Mouse (Mus musculus): ENCODE results near the gene Zfp750. TPM values are rescaled to one million over a fixed set of nuclear protein-coding genes. Genes with fewer than 3 reads are reported as not detected.

The Zfp750 gene
- polyA plus RNA-seq, 1 experiment from 2014 or later = 1.3 TPM

DNA sequence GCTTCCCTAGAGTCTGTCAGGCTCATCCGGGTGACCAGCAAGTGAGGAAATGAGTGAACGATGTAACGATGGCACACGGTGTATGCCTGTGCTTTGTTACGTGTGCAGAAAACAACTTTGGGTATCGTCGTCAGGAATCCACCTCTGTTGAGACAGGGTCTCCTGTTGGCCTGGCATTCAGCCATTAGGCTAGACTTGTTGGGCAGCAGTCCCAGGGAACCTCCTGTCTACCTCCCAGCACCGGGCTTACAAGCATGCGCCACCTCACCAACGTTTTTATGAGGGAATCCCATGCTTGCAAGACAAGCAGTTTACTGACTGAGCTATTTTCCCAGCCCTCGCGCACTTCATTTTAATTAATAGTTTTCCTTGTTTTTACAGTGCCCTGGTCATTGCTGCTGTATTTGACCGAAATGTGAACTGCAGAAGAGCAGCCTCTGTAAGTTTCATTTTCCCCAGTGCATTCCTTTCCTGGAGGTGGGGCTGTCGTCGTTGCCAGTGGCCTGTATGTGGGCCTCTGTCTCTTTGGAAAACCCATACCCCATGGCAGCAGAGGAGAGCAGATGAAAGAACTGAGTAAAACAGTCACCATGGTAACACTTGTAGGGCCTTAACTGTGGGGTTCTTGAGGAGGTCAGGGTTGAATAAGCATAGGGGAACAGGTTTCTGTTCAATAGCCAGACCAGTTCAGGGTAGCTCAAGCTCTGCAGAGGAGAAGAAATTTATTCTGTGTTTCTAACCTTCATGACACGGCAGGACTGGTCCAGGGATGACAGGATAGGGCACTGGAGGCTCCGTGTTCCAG lies 30.9 kb upstream of the Zfp750 start:
- Histone ChIP-seq H3K27ac (peak overlapping the region; percentile 70), H3K36me3 (ENCODE audit: insufficient read depth, low read length) (no peaks in the 10 kb centered on the region), H3K4me2 (ENCODE audit: low read length) (peak overlapping the region; percentile 18; the same call in 1 of the 2 replicates), H3K9ac (ENCODE audit: low read depth, low read length) (no peak overlapping the region), H3K4me1 (replicated peaks; ENCODE audit: insufficient read depth, low read length) (peaks cover 35% of the 10 kb centered on the region), H3K4me3 (replicated peaks; ENCODE audit: low read depth, low read length) (no peak overlapping the region), H3K9me3 (replicated peaks; ENCODE audit: low read length) (no peaks in the 10 kb centered on the region), H3K27me3 (ENCODE audit: insufficient read depth, low read length) (no peaks in the 10 kb centered on the region)
- 0 out of 2 replicates have a peak, but pooled peaks have one; percentile 14 for TF ChIP-seq CTCF (IDR thresholded peaks at IDR 0.05; ENCODE audit: low read depth)
- peak; percentile 31 for ATAC-seq (replicated peaks; ENCODE audit: low FRiP score, low read depth)
- WGBS = 33% methylated on average over 17 of the region's 17 CpGs
- DNase-seq (ENCODE audit: low spot score) = peak; percentile 71

DNA sequence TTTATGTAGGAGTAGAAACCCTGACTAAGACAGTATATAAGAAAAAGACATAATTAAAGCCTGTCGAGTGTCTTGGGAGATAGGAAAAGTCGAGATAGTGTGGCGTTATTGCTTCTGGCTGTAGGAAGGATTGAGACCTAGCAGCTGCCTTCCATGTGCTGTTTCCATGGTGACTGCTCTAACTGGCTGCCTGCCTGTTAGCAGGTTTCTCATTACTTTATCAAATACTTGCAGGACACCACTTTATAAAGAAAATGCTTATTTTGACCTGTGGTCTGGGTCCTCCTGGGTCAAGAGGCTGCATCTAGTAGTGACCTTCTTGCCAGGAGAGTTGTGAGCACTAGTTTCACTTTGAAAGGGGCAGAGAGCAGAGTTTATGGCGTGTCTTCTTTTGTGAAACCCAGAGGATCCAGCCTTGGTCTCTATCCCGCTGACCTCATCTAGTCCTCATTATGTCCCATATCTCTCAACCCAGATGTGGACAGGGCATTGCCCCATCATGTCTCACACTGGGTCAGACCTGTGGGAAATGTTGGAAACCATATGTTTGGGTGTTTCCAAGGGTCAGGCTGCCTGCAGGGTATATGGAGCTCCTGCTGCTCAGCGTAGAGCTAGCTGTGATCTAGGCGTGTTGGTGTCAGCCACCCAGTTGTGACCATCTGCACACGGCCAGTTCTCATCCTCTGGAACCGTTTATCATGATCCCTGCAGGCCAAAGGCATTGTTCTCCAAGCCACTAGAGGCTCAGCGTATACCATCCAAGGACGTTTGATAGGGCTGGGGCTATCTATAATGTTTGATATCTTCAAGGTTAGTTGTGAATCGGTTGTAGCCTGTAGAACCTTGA lies 30.1 kb upstream of the Zfp750 start:
- peaks cover 35% of the 10 kb centered on the region for H3K4me1 ChIP-seq (replicated peaks; ENCODE audit: insufficient read depth, low read length)
- TF ChIP-seq CTCF (IDR thresholded peaks at IDR 0.05; ENCODE audit: low read depth) = no peak
- peak; percentile 71 for DNase-seq (ENCODE audit: low spot score)
- no peak for ATAC-seq (replicated peaks; ENCODE audit: low FRiP score, low read depth)
- WGBS = 60% methylated on average over 12 of the region's 12 CpGs
- no peaks in the 10 kb centered on the region for H3K9me3 ChIP-seq (replicated peaks; ENCODE audit: low read length)
- H3K4me2 ChIP-seq (ENCODE audit: low read length) = no peak overlapping the region
- H3K36me3 ChIP-seq (ENCODE audit: insufficient read depth, low read length) = no peaks in the 10 kb centered on the region
- no peaks in the 10 kb centered on the region for H3K27me3 ChIP-seq (ENCODE audit: insufficient read depth, low read length)
- no peak overlapping the region for H3K9ac ChIP-seq (ENCODE audit: low read depth, low read length)
- H3K4me3 ChIP-seq (replicated peaks; ENCODE audit: low read depth, low read length) = no peak overlapping the region
- peak overlapping the region; percentile 70 for H3K27ac ChIP-seq

DNA sequence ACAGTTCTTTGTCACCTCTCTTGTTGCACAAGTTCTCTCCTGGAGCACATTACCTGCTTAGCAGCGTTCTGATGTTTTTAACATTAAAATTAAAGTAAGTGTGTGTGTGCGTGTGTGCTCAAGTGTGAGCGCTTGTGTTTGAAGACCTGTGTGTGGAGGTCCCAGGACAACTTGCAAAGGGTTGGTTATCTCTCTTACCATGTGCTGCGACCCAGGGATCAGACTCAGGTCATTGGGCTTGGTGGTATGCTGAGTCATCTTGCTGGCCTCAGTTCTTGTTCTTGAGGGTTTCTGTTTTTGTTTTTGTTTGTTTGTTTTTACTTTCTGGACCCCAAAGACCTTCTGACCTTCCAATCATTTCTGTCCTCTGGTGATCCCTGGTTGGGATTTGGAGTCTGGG lies 28.8 kb upstream of the Zfp750 start:
- Histone ChIP-seq H3K27me3 (ENCODE audit: insufficient read depth, low read length) (no peaks in the 10 kb centered on the region), H3K4me1 (replicated peaks; ENCODE audit: insufficient read depth, low read length) (peaks cover 32% of the 10 kb centered on the region), H3K9me3 (replicated peaks; ENCODE audit: low read length) (no peaks in the 10 kb centered on the region), H3K4me3 (replicated peaks; ENCODE audit: low read depth, low read length) (no peak overlapping the region), H3K36me3 (ENCODE audit: insufficient read depth, low read length) (no peaks in the 10 kb centered on the region), H3K9ac (ENCODE audit: low read depth, low read length) (no peak overlapping the region), H3K27ac (no peak overlapping the region), H3K4me2 (ENCODE audit: low read length) (no peak overlapping the region)
- DNase-seq (ENCODE audit: low spot score) (no peak), ATAC-seq (replicated peaks; ENCODE audit: low FRiP score, low read depth) (no peak)
- 91% methylated on average over 4 of the region's 4 CpGs for WGBS
- no peak for TF ChIP-seq CTCF (IDR thresholded peaks at IDR 0.05; ENCODE audit: low read depth)

DNA sequence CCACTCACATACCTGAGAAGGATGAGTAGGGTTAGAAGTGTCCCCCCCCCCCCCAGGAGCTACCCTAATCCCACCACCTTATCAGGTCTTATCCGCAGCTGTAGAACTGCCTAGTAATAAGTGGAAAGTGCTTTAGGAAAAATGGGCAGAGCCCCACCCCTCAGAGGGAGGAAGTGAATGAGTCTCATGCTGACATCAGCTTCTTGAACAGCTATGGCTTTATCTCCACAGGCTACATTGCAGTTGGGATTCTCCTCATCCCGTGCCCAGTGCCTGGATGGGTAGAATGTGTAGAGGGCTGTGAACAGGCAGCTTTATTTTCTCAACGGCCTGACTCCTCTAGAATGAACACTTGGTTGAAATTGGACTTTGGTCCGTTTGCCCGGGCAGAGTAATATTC lies 28.1 kb upstream of the Zfp750 start:
- H3K27ac ChIP-seq = no peak overlapping the region
- no peaks in the 10 kb centered on the region for H3K27me3 ChIP-seq (ENCODE audit: insufficient read depth, low read length)
- no peak overlapping the region for H3K4me3 ChIP-seq (replicated peaks; ENCODE audit: low read depth, low read length)
- TF ChIP-seq CTCF (IDR thresholded peaks at IDR 0.05; ENCODE audit: low read depth) = no peak
- no peak overlapping the region for H3K9ac ChIP-seq (ENCODE audit: low read depth, low read length)
- 86% methylated on average over 5 of the region's 5 CpGs for WGBS
- no peaks in the 10 kb centered on the region for H3K36me3 ChIP-seq (ENCODE audit: insufficient read depth, low read length)
- no peak overlapping the region for H3K4me2 ChIP-seq (ENCODE audit: low read length)
- ATAC-seq (replicated peaks; ENCODE audit: low FRiP score, low read depth) (no peak), DNase-seq (ENCODE audit: low spot score) (no peak)
- H3K9me3 ChIP-seq (replicated peaks; ENCODE audit: low read length) = no peaks in the 10 kb centered on the region
- peaks cover 31% of the 10 kb centered on the region for H3K4me1 ChIP-seq (replicated peaks; ENCODE audit: insufficient read depth, low read length)

DNA sequence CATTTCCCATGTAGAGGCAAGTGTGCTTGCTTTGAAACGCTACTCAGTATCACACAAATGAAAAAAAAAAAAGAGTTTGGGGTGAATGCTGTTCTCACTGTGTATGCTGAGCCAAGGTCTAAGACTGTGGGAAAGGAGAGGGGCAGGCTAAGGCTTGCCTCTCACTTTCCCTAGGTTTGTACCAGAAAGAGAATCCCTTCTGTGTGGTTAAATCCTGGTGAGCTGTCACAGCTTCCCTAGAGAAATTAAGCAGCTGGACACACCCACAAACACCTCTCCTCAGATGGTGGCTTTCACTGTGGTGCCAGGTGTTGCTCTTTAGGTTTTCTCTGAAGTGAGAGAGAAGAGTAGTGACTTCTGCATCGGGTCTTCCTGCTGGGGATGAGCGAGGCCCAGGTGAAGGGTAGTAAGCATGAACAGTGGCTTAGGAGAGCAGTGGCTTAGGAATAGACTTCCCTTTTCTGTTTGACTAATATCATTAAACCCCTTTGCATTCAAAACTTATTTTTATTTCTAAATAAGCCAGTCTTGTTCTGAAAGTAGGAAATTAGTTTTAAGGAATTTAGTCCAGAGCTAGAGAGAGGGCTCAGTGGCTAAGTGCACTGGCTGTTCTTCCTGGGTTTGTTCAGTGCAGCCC lies 26.4 kb upstream of the Zfp750 start:
- Histone ChIP-seq H3K9me3 (replicated peaks; ENCODE audit: low read length) (no peaks in the 10 kb centered on the region), H3K4me1 (replicated peaks; ENCODE audit: insufficient read depth, low read length) (peaks cover 17% of the 10 kb centered on the region), H3K4me3 (replicated peaks; ENCODE audit: low read depth, low read length) (no peak overlapping the region), H3K27ac (no peak overlapping the region), H3K4me2 (ENCODE audit: low read length) (no peak overlapping the region), H3K9ac (ENCODE audit: low read depth, low read length) (no peak overlapping the region), H3K27me3 (ENCODE audit: insufficient read depth, low read length) (no peaks in the 10 kb centered on the region), H3K36me3 (ENCODE audit: insufficient read depth, low read length) (no peaks in the 10 kb centered on the region)
- WGBS = 80% methylated on average over 3 of the region's 3 CpGs
- DNase-seq (ENCODE audit: low spot score) (no peak), ATAC-seq (replicated peaks; ENCODE audit: low FRiP score, low read depth) (no peak)
- TF ChIP-seq CTCF (IDR thresholded peaks at IDR 0.05; ENCODE audit: low read depth) = no peak

DNA sequence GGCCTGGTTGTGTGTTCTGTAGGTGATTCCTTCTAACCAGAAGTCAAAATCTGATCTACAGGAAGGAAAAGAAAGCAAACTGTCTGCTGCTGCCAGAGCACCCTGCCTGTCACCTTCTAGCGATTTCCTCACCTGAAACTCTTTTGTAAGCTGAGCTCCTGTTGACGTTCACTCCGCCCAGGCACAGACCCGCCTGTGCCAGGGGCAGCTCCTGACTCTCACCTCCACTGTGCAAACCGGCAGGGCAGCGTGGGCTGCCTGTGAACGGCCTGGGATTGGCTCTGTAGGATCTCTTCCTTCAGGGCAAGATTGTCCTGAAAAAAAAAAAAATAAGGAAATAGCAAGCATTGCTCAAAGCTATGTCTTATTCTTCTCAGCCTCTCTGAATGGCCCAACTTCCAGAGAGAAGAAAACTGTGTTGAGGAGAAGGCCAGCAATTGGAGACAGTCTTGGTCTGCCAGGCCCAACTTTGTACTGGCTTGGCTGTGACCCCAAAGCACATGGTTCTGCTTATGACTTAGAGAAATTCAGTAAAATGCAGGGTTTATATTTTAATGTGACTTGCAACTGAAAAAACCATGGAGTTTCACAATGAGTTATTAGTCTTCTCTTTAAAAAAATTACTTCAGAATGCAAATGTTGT lies 25.7 kb upstream of the Zfp750 start:
- H3K36me3 ChIP-seq (ENCODE audit: insufficient read depth, low read length) = no peaks in the 10 kb centered on the region
- DNase-seq (ENCODE audit: low spot score) (no peak), ATAC-seq (replicated peaks; ENCODE audit: low FRiP score, low read depth) (no peak)
- no peaks in the 10 kb centered on the region for H3K27me3 ChIP-seq (ENCODE audit: insufficient read depth, low read length)
- peak overlapping the region; percentile 55; the same call in 1 of the 2 replicates for H3K27ac ChIP-seq
- H3K9me3 ChIP-seq (replicated peaks; ENCODE audit: low read length) = no peaks in the 10 kb centered on the region
- peaks cover 10% of the 10 kb centered on the region for H3K4me1 ChIP-seq (replicated peaks; ENCODE audit: insufficient read depth, low read length)
- H3K4me3 ChIP-seq (replicated peaks; ENCODE audit: low read depth, low read length) = no peak overlapping the region
- TF ChIP-seq CTCF (IDR thresholded peaks at IDR 0.05; ENCODE audit: low read depth) = no peak
- H3K9ac ChIP-seq (ENCODE audit: low read depth, low read length) = no peak overlapping the region
- H3K4me2 ChIP-seq (ENCODE audit: low read length) = no peak overlapping the region
- 43% methylated on average over 7 of the region's 7 CpGs for WGBS
